Mouse (Mus musculus) megakaryocyte, embryonic 14.5 days (primary cell): ENCODE results near the gene Cab39.

ENCODE experiments used
- FLI1 ChIP-seq: IDR thresholded peaks from 2 replicates; pipeline ENCODE4 v1.6.1; 2012; ENCODE audit warnings: low read length, inconsistent platforms, mixed read lengths
- GATA1 ChIP-seq: IDR thresholded peaks from 3 replicates; pipeline ENCODE4 v1.6.1; 2012; ENCODE audit warnings: mixed read lengths, low read length, inconsistent platforms, borderline replicate concordance

- TF ChIP-seq GATA1, result no peak
- TF ChIP-seq FLI1, result no peak
These were observed 71.1 kb downstream of the Cab39 start for GRCm38 (mm10) chr1:85864383-85864782.
